Mouse (Mus musculus) G1E (cell line): ENCODE data around the gene Asic4.

Source experiments
- CTCF ChIP-seq: IDR thresholded peaks from 2 replicates; pipeline ENCODE4 v1.5.1; 2012; ENCODE audit warnings: low read depth, low read length, inconsistent platforms, mixed read lengths
- GATA1 ChIP-seq: IDR thresholded peaks from 2 replicates; pipeline ENCODE4 v1.6.1; 2012; ENCODE audit warnings: borderline replicate concordance, low read length, inconsistent platforms, mixed read lengths
- TAL1 ChIP-seq: conservative IDR thresholded peaks from 2 replicates; pipeline ENCODE4 v1.6.1; 2012; ENCODE audit warnings: low read depth, low read length, inconsistent platforms, mixed read lengths

DNA sequence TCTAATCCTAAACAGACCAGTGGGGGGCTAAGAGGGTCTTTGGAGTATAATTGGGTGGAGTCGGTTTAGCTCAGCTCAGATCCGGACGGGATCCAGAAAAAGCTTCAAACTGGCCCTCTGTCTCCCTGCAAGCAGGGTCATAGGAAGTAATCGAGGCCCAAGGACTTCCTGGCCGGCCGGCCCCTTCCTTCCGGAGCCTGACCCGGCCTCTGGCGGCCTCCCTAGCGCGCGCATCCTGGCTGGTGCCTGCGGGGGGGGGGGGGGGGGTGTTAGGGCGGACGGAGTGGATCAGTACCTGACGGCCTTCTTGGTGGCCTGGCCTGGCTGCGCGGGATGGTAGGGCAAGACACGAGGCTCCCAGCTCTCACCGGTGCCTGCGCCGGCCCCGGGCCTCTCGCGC lies 28.3 kb downstream of the Asic4 start:
- TF ChIP-seq CTCF: no peak
- TF ChIP-seq GATA1: no peak
- TF ChIP-seq TAL1: no peak
